Mouse (Mus musculus) liver, embryonic 11.5 days (tissue): ENCODE measurements around the gene Krt25. TPM values are rescaled to one million over a fixed set of nuclear protein-coding genes. Genes with fewer than 3 reads are reported as not detected.

ENCODE experiments used
- ATAC-seq: fragments of 200-750 bp; cut with Nextera tagmentation; replicated peaks from 2 replicates; pipeline ENCODE4 v1.8.0; 2017; ENCODE audit warnings: moderate number of reproducible peaks, mild to moderate bottlenecking, moderate TSS enrichment, moderate library complexity; ENCODE audit not compliant: low FRiP score
- DNase-seq: peaks from one replicate; pipeline ENCODE4 v3.0.0-alpha.2; 2017; ENCODE audit warnings: low spot score
- H3K27ac ChIP-seq: fragments of 300-500 bp; sonication (generic); 2 replicates; pipeline ENCODE4 v1.5.1; 2014; ENCODE audit warnings: mild to moderate bottlenecking, low read depth, low read length, control low read depth
- H3K27me3 ChIP-seq: fragments of 300-500 bp; sonication (generic); replicated peaks from 2 replicates; pipeline ENCODE4 v1.6.1; 2014; ENCODE audit warnings: low read length, mixed read lengths; ENCODE audit not compliant: control insufficient read depth, insufficient read depth
- H3K36me3 ChIP-seq: fragments of 300-500 bp; sonication (generic); 2 replicates; pipeline ENCODE4 v1.6.1; 2014; ENCODE audit warnings: mild to moderate bottlenecking, low read length, moderate library complexity, mixed read lengths; ENCODE audit not compliant: control insufficient read depth, insufficient read depth
- H3K4me1 ChIP-seq: fragments of 300-500 bp; sonication (generic); replicated peaks from 2 replicates; pipeline ENCODE4 v1.6.1; 2014; ENCODE audit warnings: low read length, mixed read lengths; ENCODE audit not compliant: control insufficient read depth, insufficient read depth
- H3K4me2 ChIP-seq: fragments of 300-500 bp; sonication (generic); 2 replicates; pipeline ENCODE4 v1.6.1; 2014; ENCODE audit warnings: mild to moderate bottlenecking, control low read depth, moderate library complexity
- H3K4me3 ChIP-seq: fragments of 300-500 bp; sonication (generic); 2 replicates; pipeline ENCODE4 v1.5.1; 2014; ENCODE audit warnings: low read depth, low read length, control low read depth
- H3K9ac ChIP-seq: fragments of 300-500 bp; sonication (generic); 2 replicates; pipeline ENCODE4 v1.6.1; 2014; ENCODE audit warnings: low read depth, low read length, control low read depth
- H3K9me3 ChIP-seq: fragments of 300-500 bp; sonication (generic); 2 replicates; pipeline ENCODE4 v1.6.1; 2016; ENCODE audit warnings: low read length, inconsistent platforms, mixed read lengths; ENCODE audit not compliant: control insufficient read depth
- WGBS: fragments of 180-500 bp; shearing (Covaris S2); extraction: QIAGEN DNeasy Blood & Tissue Kit; methylation state at CpG from one replicate; pipeline ENCODE4 v1.1.7; 2014; 5-methylcytosine and 5-hydroxymethylcytosine counted together
- polyA plus RNA-seq: library from polyadenylated mRNA; unstranded; fragments of >200 nt; fragmentation: Nextera tagmentation; extraction: Ambion mirVana; gene quantifications from 2 replicates; pipeline ENCODE4 v1.2.1, GENCODE M21; 2014

The Krt25 gene
- polyA plus RNA-seq, result not detected in 2 replicates

- Histone ChIP-seq H3K9me3 (no peaks in the 10 kb centered on the region), H3K4me2 (no peak within 1 kb of the TSS), H3K4me1 (no peaks in the 10 kb centered on the region), H3K36me3 (no peaks in the 10 kb centered on the region), H3K27me3 (no peaks in the 10 kb centered on the region), H3K4me3 (no peak within 1 kb of the TSS), H3K27ac (no peak within 1 kb of the TSS), H3K9ac (no peak within 1 kb of the TSS)
- 84% methylated on average over 11 of the region's 11 CpGs for WGBS
- no peak for DNase-seq
- ATAC-seq, result no peak
Observed at GRCm38 (mm10) chr11:99322851-99323250, at the start of gene Krt25. TSS of gene Krt25 (minus strand) at chr11:99322951.

GRCm38 (mm10) chr11:99369853-99370451 is 47.2 kb upstream of the Krt25 start:
- Histone ChIP-seq H3K27ac (no peak overlapping the region), H3K4me2 (no peak overlapping the region)
- WGBS, result 78% methylated on average over 8 of the region's 8 CpGs

GRCm38 (mm10) chr11:99369229-99369628 is 46.5 kb upstream of the Krt25 start:
- WGBS, result 8% methylated on average over 3 of the region's 3 CpGs
- Histone ChIP-seq H3K4me2 (no peak overlapping the region), H3K4me3 (no peak overlapping the region), H3K9ac (no peak overlapping the region), H3K36me3 (no peaks in the 10 kb centered on the region), H3K4me1 (no peaks in the 10 kb centered on the region), H3K27ac (no peak overlapping the region), H3K9me3 (no peaks in the 10 kb centered on the region), H3K27me3 (no peaks in the 10 kb centered on the region)
- ATAC-seq (no peak), DNase-seq (no peak)

More at GRCm38 (mm10) chr11:99369853-99370451, 47.2 kb upstream of the Krt25 start:
- H3K9me3 ChIP-seq, result no peaks in the 10 kb centered on the region
- no peaks in the 10 kb centered on the region for H3K27me3 ChIP-seq
- ATAC-seq (no peak), DNase-seq (no peak)
- no peaks in the 10 kb centered on the region for H3K36me3 ChIP-seq
- no peak overlapping the region for H3K9ac ChIP-seq
- no peak overlapping the region for H3K4me3 ChIP-seq
- no peaks in the 10 kb centered on the region for H3K4me1 ChIP-seq

- Histone ChIP-seq H3K4me2 (no peak overlapping the region), H3K36me3 (no peaks in the 10 kb centered on the region), H3K27me3 (no peaks in the 10 kb centered on the region), H3K9ac (no peak overlapping the region), H3K27ac (no peak overlapping the region), H3K4me3 (no peak overlapping the region), H3K9me3 (no peaks in the 10 kb centered on the region), H3K4me1 (no peaks in the 10 kb centered on the region)
- no peak for ATAC-seq
- DNase-seq, result no peak
- 39% methylated on average over 10 of the region's 10 CpGs for WGBS
Observed at GRCm38 (mm10) chr11:99366791-99367190, 44.0 kb upstream of the Krt25 start.

- Histone ChIP-seq H3K27me3 (no peaks in the 10 kb centered on the region), H3K36me3 (no peaks in the 10 kb centered on the region), H3K4me2 (no peak overlapping the region), H3K27ac (no peak overlapping the region), H3K4me1 (no peaks in the 10 kb centered on the region), H3K4me3 (no peak overlapping the region), H3K9me3 (no peaks in the 10 kb centered on the region), H3K9ac (no peak overlapping the region)
- WGBS, result 22% methylated on average over 9 of the region's 9 CpGs
- DNase-seq (no peak), ATAC-seq (no peak)
Observed at GRCm38 (mm10) chr11:99364412-99364811, 41.7 kb upstream of the Krt25 start.

- H3K9ac ChIP-seq, result no peak overlapping the region
- WGBS, result 83% methylated on average over 8 of the region's 8 CpGs
- no peaks in the 10 kb centered on the region for H3K9me3 ChIP-seq
- no peaks in the 10 kb centered on the region for H3K4me1 ChIP-seq
- H3K4me3 ChIP-seq, result no peak overlapping the region
- ATAC-seq (no peak), DNase-seq (no peak)
- no peaks in the 10 kb centered on the region for H3K27me3 ChIP-seq
- no peak overlapping the region for H3K4me2 ChIP-seq
- no peak overlapping the region for H3K27ac ChIP-seq
- H3K36me3 ChIP-seq, result no peaks in the 10 kb centered on the region
Observed at GRCm38 (mm10) chr11:99361423-99361822, 38.7 kb upstream of the Krt25 start.

- no peak for ATAC-seq
- H3K36me3 ChIP-seq, result no peaks in the 10 kb centered on the region
- no peaks in the 10 kb centered on the region for H3K4me1 ChIP-seq
- H3K9me3 ChIP-seq, result no peaks in the 10 kb centered on the region
- DNase-seq, result no peak
- WGBS, result 70% methylated on average over 12 of the region's 12 CpGs
- H3K27me3 ChIP-seq, result no peaks in the 10 kb centered on the region
- H3K4me3 ChIP-seq, result no peak within 1 kb of the TSS
- H3K9ac ChIP-seq, result no peak within 1 kb of the TSS
- no peak within 1 kb of the TSS for H3K27ac ChIP-seq
- no peak within 1 kb of the TSS for H3K4me2 ChIP-seq
Observed at GRCm38 (mm10) chr11:99351004-99351403, 28.3 kb upstream of the Krt25 start, which contains the start of gene Krt27. TSS of gene Krt27 (minus strand) at chr11:99351104.

GRCm38 (mm10) chr11:99339299-99339847 is 16.6 kb upstream of the Krt25 start:
- ATAC-seq (no peak), DNase-seq (no peak)
- 82% methylated on average over 11 of the region's 11 CpGs for WGBS
- Histone ChIP-seq H3K36me3 (no peaks in the 10 kb centered on the region), H3K27me3 (no peaks in the 10 kb centered on the region), H3K27ac (no peak overlapping the region), H3K4me1 (no peaks in the 10 kb centered on the region), H3K4me3 (no peak overlapping the region), H3K4me2 (no peak overlapping the region), H3K9ac (no peak overlapping the region), H3K9me3 (no peaks in the 10 kb centered on the region)

GRCm38 (mm10) chr11:99337866-99338265 is 15.1 kb upstream of the Krt25 start, which contains the start of gene Krt26:
TSS of gene Krt26 (minus strand) at chr11:99337966.
- no peak within 1 kb of the TSS for H3K27ac ChIP-seq
- no peak within 1 kb of the TSS for H3K9ac ChIP-seq
- no peaks in the 10 kb centered on the region for H3K4me1 ChIP-seq
- WGBS, result 86% methylated on average over 11 of the region's 11 CpGs
- DNase-seq (no peak), ATAC-seq (no peak)
- H3K4me2 ChIP-seq, result no peak within 1 kb of the TSS
- no peaks in the 10 kb centered on the region for H3K27me3 ChIP-seq
- no peaks in the 10 kb centered on the region for H3K9me3 ChIP-seq
- H3K4me3 ChIP-seq, result no peak within 1 kb of the TSS
- no peaks in the 10 kb centered on the region for H3K36me3 ChIP-seq
